Mouse (Mus musculus): Measurements from ENCODE around the gene Ptprt. TPM values are rescaled to one million over a fixed set of nuclear protein-coding genes. Genes with fewer than 3 reads are reported as not detected.

The Ptprt gene
- polyA plus RNA-seq, 1 experiment: not detected

- no peak overlapping the region for H3K27ac ChIP-seq (ENCODE audit: insufficient read depth, low read depth, low read length)
- H3K4me1 ChIP-seq (ENCODE audit: control insufficient read depth, insufficient read depth, low read length): no peaks in the 10 kb centered on the region
- no peak overlapping the region for H3K4me3 ChIP-seq (ENCODE audit: insufficient read depth, low read length)
- TF ChIP-seq CTCF (IDR thresholded peaks at IDR 0.05; ENCODE audit: low read depth, low read length) (no peak), POLR2A (IDR thresholded peaks at IDR 0.05; ENCODE audit: borderline replicate concordance, low read depth, low read length) (no peak)
These were observed 561 bp downstream of the Ptprt start for GRCm38 (mm10) chr2:162660231-162660940.

GRCm38 (mm10) chr2:162658997-162659396 is 1.9 kb downstream of the Ptprt start:
- H3K4me3 ChIP-seq (ENCODE audit: insufficient read depth, low read length): no peak overlapping the region
- TF ChIP-seq POLR2A (IDR thresholded peaks at IDR 0.05; ENCODE audit: borderline replicate concordance, low read depth, low read length) (no peak), CTCF (IDR thresholded peaks at IDR 0.05; ENCODE audit: low read depth, low read length) (peak; percentile 85)
- H3K27ac ChIP-seq (ENCODE audit: insufficient read depth, low read depth, low read length): no peak overlapping the region
- no peaks in the 10 kb centered on the region for H3K4me1 ChIP-seq (ENCODE audit: control insufficient read depth, insufficient read depth, low read length)

GRCm38 (mm10) chr2:162657541-162657940 is 3.4 kb downstream of the Ptprt start:
- Histone ChIP-seq H3K4me1 (ENCODE audit: control insufficient read depth, insufficient read depth, low read length) (no peaks in the 10 kb centered on the region), H3K27ac (ENCODE audit: insufficient read depth, low read depth, low read length) (no peak overlapping the region), H3K4me3 (ENCODE audit: insufficient read depth, low read length) (no peak overlapping the region)
- TF ChIP-seq POLR2A (IDR thresholded peaks at IDR 0.05; ENCODE audit: borderline replicate concordance, low read depth, low read length): no peak
- TF ChIP-seq CTCF (IDR thresholded peaks at IDR 0.05; ENCODE audit: low read depth, low read length): no peak

GRCm38 (mm10) chr2:162654416-162654815 is 6.5 kb downstream of the Ptprt start:
- Histone ChIP-seq H3K4me3 (ENCODE audit: insufficient read depth, low read length) (no peak overlapping the region), H3K27ac (ENCODE audit: insufficient read depth, low read depth, low read length) (no peak overlapping the region), H3K4me1 (ENCODE audit: control insufficient read depth, insufficient read depth, low read length) (no peaks in the 10 kb centered on the region)
- TF ChIP-seq CTCF (IDR thresholded peaks at IDR 0.05; ENCODE audit: low read depth, low read length): no peak

GRCm38 (mm10) chr2:162638676-162639075 is 22.3 kb downstream of the Ptprt start:
- Histone ChIP-seq H3K4me3 (ENCODE audit: insufficient read depth, low read length) (no peak overlapping the region), H3K27ac (ENCODE audit: insufficient read depth, low read depth, low read length) (no peak overlapping the region)

GRCm38 (mm10) chr2:162637537-162637936 is 23.4 kb downstream of the Ptprt start:
- H3K27ac ChIP-seq (ENCODE audit: insufficient read depth, low read depth, low read length): no peak overlapping the region
- H3K4me1 ChIP-seq (ENCODE audit: control insufficient read depth, insufficient read depth, low read length): no peaks in the 10 kb centered on the region
- H3K4me3 ChIP-seq (ENCODE audit: insufficient read depth, low read length): no peak overlapping the region
- no peak for TF ChIP-seq POLR2A (IDR thresholded peaks at IDR 0.05; ENCODE audit: borderline replicate concordance, low read depth, low read length)
- TF ChIP-seq CTCF (IDR thresholded peaks at IDR 0.05; ENCODE audit: low read depth, low read length): no peak

More at GRCm38 (mm10) chr2:162638676-162639075, 22.3 kb downstream of the Ptprt start:
- no peak for TF ChIP-seq CTCF (IDR thresholded peaks at IDR 0.05; ENCODE audit: low read depth, low read length)
- TF ChIP-seq POLR2A (IDR thresholded peaks at IDR 0.05; ENCODE audit: borderline replicate concordance, low read depth, low read length): no peak
- H3K4me1 ChIP-seq (ENCODE audit: control insufficient read depth, insufficient read depth, low read length): no peaks in the 10 kb centered on the region

- Histone ChIP-seq H3K27ac (ENCODE audit: insufficient read depth, low read depth, low read length) (no peak overlapping the region), H3K4me1 (ENCODE audit: control insufficient read depth, insufficient read depth, low read length) (no peaks in the 10 kb centered on the region), H3K4me3 (ENCODE audit: insufficient read depth, low read length) (no peak overlapping the region)
- no peak for TF ChIP-seq POLR2A (IDR thresholded peaks at IDR 0.05; ENCODE audit: borderline replicate concordance, low read depth, low read length)
- no peak for TF ChIP-seq CTCF (IDR thresholded peaks at IDR 0.05; ENCODE audit: low read depth, low read length)
These were observed 24.4 kb downstream of the Ptprt start for GRCm38 (mm10) chr2:162636387-162637009.

GRCm38 (mm10) chr2:162634901-162635300 is 26.0 kb downstream of the Ptprt start:
- H3K4me3 ChIP-seq (ENCODE audit: insufficient read depth, low read length): no peak overlapping the region
- H3K4me1 ChIP-seq (ENCODE audit: control insufficient read depth, insufficient read depth, low read length): no peaks in the 10 kb centered on the region
- no peak for TF ChIP-seq POLR2A (IDR thresholded peaks at IDR 0.05; ENCODE audit: borderline replicate concordance, low read depth, low read length)
- no peak for TF ChIP-seq CTCF (IDR thresholded peaks at IDR 0.05; ENCODE audit: low read depth, low read length)
- no peak overlapping the region for H3K27ac ChIP-seq (ENCODE audit: insufficient read depth, low read depth, low read length)

GRCm38 (mm10) chr2:162626076-162626475 is 34.9 kb downstream of the Ptprt start:
- Histone ChIP-seq H3K27ac (ENCODE audit: insufficient read depth, low read depth, low read length) (no peak overlapping the region), H3K4me3 (ENCODE audit: insufficient read depth, low read length) (no peak overlapping the region), H3K4me1 (ENCODE audit: control insufficient read depth, insufficient read depth, low read length) (no peaks in the 10 kb centered on the region)
- TF ChIP-seq CTCF (IDR thresholded peaks at IDR 0.05; ENCODE audit: low read depth, low read length) (no peak), POLR2A (IDR thresholded peaks at IDR 0.05; ENCODE audit: borderline replicate concordance, low read depth, low read length) (no peak)

GRCm38 (mm10) chr2:162624707-162625106 is 36.2 kb downstream of the Ptprt start:
- Histone ChIP-seq H3K27ac (ENCODE audit: insufficient read depth, low read depth, low read length) (no peak overlapping the region), H3K4me1 (ENCODE audit: control insufficient read depth, insufficient read depth, low read length) (no peaks in the 10 kb centered on the region), H3K4me3 (ENCODE audit: insufficient read depth, low read length) (no peak overlapping the region)
- TF ChIP-seq POLR2A (IDR thresholded peaks at IDR 0.05; ENCODE audit: borderline replicate concordance, low read depth, low read length) (no peak), CTCF (IDR thresholded peaks at IDR 0.05; ENCODE audit: low read depth, low read length) (no peak)
